Mouse (Mus musculus): Measurements from ENCODE around the gene Msl1. TPM values are rescaled to one million over a fixed set of nuclear protein-coding genes. Genes with fewer than 3 reads are reported as not detected.

Msl1 gene
- 57.1 and 163 TPM in 2 replicates for polyA plus RNA-seq (2012; ENCODE audit: low replicate concordance)

DNA sequence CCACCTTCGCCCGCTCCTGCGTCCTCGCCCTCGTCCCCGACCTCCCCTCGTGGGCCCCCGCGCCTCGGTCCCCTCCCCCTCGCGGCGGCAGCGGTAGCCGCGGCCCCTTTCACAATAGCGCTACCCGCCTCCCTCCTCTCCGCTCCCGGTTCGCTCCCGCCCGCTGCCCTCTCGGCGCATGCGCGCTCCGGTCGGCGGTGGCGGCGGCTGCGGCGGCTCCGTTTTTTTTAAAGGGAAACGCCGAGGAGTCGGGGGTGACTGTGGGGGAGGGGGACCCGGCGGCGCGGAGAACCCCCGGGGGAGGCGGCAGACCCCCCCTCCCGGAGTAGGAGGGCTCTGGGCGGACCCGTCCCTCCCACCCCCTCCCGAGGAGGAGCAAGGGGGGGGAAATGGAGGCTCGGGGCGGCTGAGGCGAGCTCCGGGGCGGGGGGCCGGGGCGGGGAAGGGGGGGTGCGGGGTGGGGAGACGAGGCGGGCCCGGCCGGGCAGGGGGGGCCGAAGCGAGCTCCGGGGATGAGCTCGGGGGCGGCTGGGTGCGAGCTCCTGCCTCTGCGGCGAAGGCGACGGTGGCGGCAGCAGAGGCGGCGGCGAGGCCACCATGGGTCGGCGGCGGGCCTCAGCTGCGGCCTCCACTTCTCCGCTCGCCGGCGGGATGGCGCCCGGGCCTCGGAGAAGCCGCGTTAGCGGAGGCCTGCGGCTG lies at the start of gene Msl1:
TSS of gene Msl1 (plus strand) at position 502 of the 699 bp plus-strand sequence.

DNA sequence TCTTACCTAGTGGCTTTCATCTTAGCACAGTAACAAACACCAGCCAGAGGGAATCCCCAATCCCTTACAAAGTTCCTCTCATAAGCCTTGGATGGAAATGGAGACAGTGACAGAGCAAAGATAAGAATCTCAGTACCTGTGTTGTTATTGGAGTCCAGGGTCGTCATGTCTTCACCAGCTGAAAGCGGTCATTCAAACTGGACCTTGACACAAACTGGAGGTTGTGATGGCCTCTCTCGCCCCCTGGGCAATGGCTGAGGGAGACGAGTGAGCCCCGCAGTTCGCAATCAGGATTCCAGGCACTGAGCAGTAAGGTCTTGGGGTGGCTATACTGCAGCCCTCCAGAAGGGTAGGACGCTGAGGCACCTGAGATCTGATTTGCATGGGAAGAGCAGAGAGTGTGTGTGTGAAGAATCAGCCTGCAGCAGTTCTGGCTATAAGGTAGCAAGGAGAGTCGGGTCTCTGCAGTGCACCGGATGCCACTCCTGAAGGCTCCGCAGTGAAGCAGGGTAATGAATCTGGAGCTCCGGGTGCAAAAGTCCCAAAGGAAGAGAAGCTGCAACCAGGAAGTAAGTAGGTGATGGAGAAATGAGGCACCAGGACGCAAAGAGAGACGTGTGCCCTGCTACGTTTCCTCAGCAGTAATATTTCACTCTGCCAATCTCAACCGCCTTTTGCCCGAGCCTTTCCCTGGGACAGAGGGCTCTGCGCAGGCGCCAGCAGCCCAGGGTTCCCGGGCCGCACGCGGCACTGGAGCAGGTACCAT lies 20.6 kb upstream of the Msl1 start, which contains the start of gene Nr1d1:
TSS of gene Nr1d1 (minus strand) at position 752 of the 766 bp plus-strand sequence.

DNA sequence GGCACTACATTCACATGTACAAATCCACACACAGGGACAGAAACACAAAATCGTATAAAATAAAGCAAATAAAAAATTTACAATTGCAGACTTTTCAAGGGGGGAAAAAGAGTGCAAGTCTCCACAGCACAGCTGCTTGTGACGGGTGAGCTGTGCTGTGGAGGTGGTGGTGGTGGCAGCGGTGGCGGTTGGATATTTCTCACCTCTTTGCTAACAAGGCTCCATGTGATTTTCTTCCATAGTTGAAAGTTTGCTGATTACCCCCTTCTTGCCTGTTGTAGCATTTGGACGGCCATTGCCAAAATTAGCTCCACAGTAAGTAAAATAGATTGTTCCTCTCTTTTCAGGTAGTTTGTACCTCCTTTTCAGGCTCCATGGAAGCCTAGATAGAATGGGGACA lies 9.3 kb downstream of the Msl1 start, which contains the start of gene Casc3:
TSS of gene Casc3 (plus strand) at position 301 of the 400 bp plus-strand sequence.

DNA sequence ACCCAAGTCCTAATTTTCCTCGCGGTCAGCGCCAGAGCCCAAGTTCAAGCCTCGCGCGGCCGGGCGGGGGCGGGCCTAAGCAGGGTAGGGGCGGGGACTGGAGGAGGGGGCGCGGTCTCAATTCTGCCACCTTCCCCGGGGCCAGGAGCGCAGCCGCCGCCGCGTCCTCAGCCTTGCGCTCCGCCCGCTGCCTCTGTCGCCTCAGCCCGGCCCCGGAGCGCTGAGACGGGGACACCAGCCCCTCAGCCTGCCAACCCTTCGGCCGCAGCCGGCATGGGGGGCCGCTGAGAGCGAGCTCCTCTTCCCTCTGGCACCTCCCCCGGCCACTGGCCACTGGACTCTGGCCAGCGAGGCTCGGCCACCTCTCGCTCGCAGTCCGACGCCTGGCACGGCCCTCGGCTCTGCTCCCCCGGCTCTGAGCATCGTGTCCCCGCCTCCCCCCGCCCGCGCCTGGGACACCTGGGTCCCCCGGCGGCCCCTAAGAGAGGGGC lies 41.4 kb downstream of the Msl1 start, which contains the start of gene Rapgefl1:
TSS of gene Rapgefl1 (plus strand) at position 135 of the 491 bp plus-strand sequence.

Other genes starting within 250 kb of the Msl1 start
- gene Ikzf3, start 249.5 kb upstream of the Msl1 start, polyA plus RNA-seq (2012; ENCODE audit: low replicate concordance): 71.3 and 78.4 TPM in 2 replicates
- gene Zpbp2, start 244.4 kb upstream of the Msl1 start, polyA plus RNA-seq (2012; ENCODE audit: low replicate concordance): 0.86 and 2.4 TPM in 2 replicates
- 33.4 and 47.2 TPM in 2 replicates for gene Ormdl3, start 208.1 kb upstream of the Msl1 start, polyA plus RNA-seq (2012; ENCODE audit: low replicate concordance)
- not detected in 2 replicates for gene Lrrc3c, start 197.2 kb upstream of the Msl1 start, polyA plus RNA-seq (2012; ENCODE audit: low replicate concordance)
- gene Gm12355, start 169.9 kb upstream of the Msl1 start, polyA plus RNA-seq (2012; ENCODE audit: low replicate concordance): not detected in 2 replicates
- not detected in 2 replicates for gene Gsdma3, start 169.2 kb upstream of the Msl1 start, polyA plus RNA-seq (2012; ENCODE audit: low replicate concordance)
- not detected in 2 replicates for gene Gsdma2, start 148.8 kb upstream of the Msl1 start, polyA plus RNA-seq (2012; ENCODE audit: low replicate concordance)
- gene Gsdma, start 131.2 kb upstream of the Msl1 start, polyA plus RNA-seq (2012; ENCODE audit: low replicate concordance): 0.04 TPM in 1 of 2 replicates, not detected in the other
- gene Psmd3, start 113.0 kb upstream of the Msl1 start, polyA plus RNA-seq (2012; ENCODE audit: low replicate concordance): 81.9 and 109 TPM in 2 replicates
- gene Csf3, start 94.3 kb upstream of the Msl1 start, polyA plus RNA-seq (2012; ENCODE audit: low replicate concordance): 0.15 TPM in 1 of 2 replicates, not detected in the other
- gene Med24, start 66.1 kb upstream of the Msl1 start, polyA plus RNA-seq (2012; ENCODE audit: low replicate concordance): 71.6 and 109 TPM in 2 replicates
- gene Thra, start 54.9 kb upstream of the Msl1 start, polyA plus RNA-seq (2012; ENCODE audit: low replicate concordance): 14.2 and 27.2 TPM in 2 replicates
- gene Nr1d1, start 20.2 kb upstream of the Msl1 start, polyA plus RNA-seq (2012; ENCODE audit: low replicate concordance): 4.5 and 4.7 TPM in 2 replicates
- gene Casc3, start 9.4 kb downstream of the Msl1 start, polyA plus RNA-seq (2012; ENCODE audit: low replicate concordance): 42.9 and 45.2 TPM in 2 replicates
- 1.3 and 3.6 TPM in 2 replicates for gene Rapgefl1, start 41.3 kb downstream of the Msl1 start, polyA plus RNA-seq (2012; ENCODE audit: low replicate concordance)
- gene Wipf2, start 68.1 kb downstream of the Msl1 start, polyA plus RNA-seq (2012; ENCODE audit: low replicate concordance): 50.0 and 56.4 TPM in 2 replicates
- 0.40 and 0.89 TPM in 2 replicates for gene Cdc6, start 112.3 kb downstream of the Msl1 start, polyA plus RNA-seq (2012; ENCODE audit: low replicate concordance)
- gene Rara, start 132.3 kb downstream of the Msl1 start, polyA plus RNA-seq (2012; ENCODE audit: low replicate concordance): 162 and 425 TPM in 2 replicates
- gene Gjd3, start 187.5 kb downstream of the Msl1 start, polyA plus RNA-seq (2012; ENCODE audit: low replicate concordance): 0.40 TPM in 1 of 2 replicates, not detected in the other
- 1.2 and 20.8 TPM in 2 replicates for gene Top2a, start 228.7 kb downstream of the Msl1 start, polyA plus RNA-seq (2012; ENCODE audit: low replicate concordance)
- gene Igfbp4, start 245.7 kb downstream of the Msl1 start, polyA plus RNA-seq (2012; ENCODE audit: low replicate concordance): 197 and 283 TPM in 2 replicates

Measured in hematopoietic multipotent progenitor cell, adult 10-12 weeks (in vitro differentiated cells).